Mouse (Mus musculus) left cerebral cortex, postnatal 25 days (tissue): ENCODE data around the gene Ercc5. TPM values are rescaled to one million over a fixed set of nuclear protein-coding genes. Genes with fewer than 3 reads are reported as not detected.

Source experiments
- DNase-seq, 2 experiments: peaks; one replicate each; pipeline ENCODE4 v3.0.0; 2022; ENCODE audit warnings: low spot score in 2 of 2, mixed read lengths in 1 of 2
- intact Hi-C: fragments of 180-260 bp; cut with DNase I; formaldehyde crosslinking; loops from one replicate; pipeline ENCODE4 v1.15.1; 2025
- total RNA-seq, 2 experiments: library from RNA; stranded (reverse); gene quantifications; 2 replicates each; pipeline ENCODE4 v1.2.3; 2021

The Ercc5 gene
- 10 to 100 TPM; 20.4 to 22.5 TPM for total RNA-seq

DNA sequence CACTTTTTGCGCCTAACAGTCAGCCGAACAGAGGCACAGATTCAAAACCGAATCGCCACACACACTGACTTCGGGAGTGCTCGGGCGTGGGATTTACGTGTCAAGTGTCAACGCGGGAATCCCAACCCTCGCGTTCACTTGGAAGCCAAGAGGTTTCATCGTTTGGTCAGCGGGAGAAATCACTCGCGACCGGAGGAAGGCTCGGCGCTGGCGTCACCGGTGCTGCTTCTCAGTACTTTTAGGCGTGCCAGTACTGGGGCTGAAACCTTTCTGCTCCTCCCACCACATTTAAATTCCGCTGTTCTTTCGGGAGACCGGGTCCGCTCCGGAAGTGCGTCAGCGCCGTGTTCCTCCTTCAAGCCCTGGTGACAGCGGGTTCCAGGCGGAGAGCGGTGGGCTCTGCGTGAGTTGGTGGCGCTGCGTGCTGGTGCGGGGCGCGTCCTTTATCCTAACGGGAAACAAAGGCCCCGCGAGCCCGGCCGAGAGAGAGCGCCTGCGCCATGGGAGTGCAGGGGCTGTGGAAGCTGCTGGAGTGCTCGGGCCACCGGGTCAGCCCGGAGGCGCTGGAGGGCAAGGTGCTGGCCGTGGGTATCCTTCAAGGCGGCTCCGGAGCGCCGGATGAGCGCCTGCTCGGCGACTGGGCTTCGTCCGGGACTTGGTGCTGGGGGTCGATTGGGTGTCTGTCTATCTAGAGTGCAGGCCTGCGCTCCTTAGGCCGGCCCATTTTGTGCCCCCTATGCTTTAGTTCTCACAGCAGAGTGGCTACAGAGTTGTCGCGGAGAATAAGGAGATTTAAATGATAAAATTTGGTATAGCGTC is at the start of gene Ercc5:
Ercc5 (plus strand) TSS at position 182 of the 819 bp plus-strand sequence.
- intact Hi-C loops = loop anchor here (5.0 to 10.0 kb wide), 2 partner anchors 45 to 163 kb away; partner anchors contain the start of gene Tex30
- DNase-seq = peak; percentile 87 to 91

DNA sequence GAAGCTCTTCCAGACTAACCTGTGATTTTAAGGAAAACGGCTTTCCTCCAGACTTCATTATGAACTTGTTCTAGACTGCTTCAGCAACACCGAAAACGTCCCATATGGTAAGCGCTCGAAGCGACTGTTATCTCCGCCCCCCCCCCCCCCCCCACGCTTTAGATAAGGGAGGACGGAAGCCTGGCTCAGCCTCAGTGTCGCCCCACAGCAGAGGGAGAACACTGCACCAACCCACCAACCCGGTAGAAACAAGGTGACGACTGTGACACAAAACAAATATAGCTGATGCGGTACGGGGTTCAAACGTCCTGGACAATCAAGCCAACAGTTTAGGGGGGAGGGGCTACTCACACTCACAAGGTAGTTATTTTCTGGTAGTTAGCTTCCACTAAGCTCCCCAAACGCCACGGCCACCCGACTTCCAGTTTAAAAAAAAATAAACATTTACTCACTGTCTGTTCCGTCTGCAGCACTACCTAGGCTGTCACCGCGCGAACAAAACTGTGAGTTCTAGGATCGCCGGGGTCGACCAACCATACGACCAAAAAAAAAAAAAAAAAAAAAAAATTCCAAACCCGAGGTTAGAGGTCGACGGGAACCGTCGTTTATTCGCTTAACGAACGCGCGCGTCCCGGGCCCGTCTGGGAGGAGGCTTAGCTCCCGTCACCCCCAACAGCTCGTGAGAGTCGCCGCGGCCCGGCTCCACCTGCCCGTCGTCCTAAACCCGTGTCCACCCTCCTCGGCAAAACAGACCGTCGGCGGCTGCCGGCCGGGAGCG is 45.9 kb upstream of the Ercc5 start:
- peak; percentile 23 for DNase-seq
- intact Hi-C loops = loop anchor here (1.0 to 5.0 kb wide), 2 partner anchors 18 to 46 kb away; partner anchors contain the start of gene Ercc5

- DNase-seq = peak; percentile 95 to 97
- intact Hi-C loops = loop anchor here (1.0 to 5.0 kb wide), 2 partner anchors 17 to 45 kb away; partner anchors contain the start of gene Ercc5
Measured at GRCm38 (mm10) chr1:44102259-44102717, 45.3 kb upstream of the Ercc5 start, which contains the start of gene Tex30. TSS of gene Tex30 (minus strand) at chr1:44102441.

- intact Hi-C loops = loop anchor here (1.0 to 5.0 kb wide), 2 partner anchors 16 to 44 kb away; partner anchors contain the start of gene Ercc5
Measured at GRCm38 (mm10) chr1:44102939-44103338, 44.6 kb upstream of the Ercc5 start.

DNA sequence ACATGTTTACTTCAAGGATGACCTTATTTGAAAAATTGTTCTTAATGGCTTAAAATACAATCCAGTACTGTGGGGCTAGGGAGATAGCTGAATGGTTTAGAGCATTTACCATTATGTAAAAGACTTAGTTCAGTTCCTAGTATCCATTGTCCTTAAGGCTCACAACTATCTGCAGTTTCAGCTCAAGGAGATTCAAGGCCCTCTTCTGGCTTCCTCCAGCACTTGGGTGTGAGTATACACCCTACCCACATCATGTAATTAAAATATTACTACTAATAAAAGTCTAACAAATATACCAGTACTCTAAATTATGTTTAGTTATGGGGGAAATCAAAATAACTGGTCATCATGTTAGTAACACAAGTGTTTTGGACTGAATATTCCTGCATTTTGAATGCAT is 30.0 kb upstream of the Ercc5 start:
- no peak for DNase-seq
- intact Hi-C loops = no loop called here

More at GRCm38 (mm10) chr1:44102939-44103338, 44.6 kb upstream of the Ercc5 start:
- DNase-seq = no peak

DNA sequence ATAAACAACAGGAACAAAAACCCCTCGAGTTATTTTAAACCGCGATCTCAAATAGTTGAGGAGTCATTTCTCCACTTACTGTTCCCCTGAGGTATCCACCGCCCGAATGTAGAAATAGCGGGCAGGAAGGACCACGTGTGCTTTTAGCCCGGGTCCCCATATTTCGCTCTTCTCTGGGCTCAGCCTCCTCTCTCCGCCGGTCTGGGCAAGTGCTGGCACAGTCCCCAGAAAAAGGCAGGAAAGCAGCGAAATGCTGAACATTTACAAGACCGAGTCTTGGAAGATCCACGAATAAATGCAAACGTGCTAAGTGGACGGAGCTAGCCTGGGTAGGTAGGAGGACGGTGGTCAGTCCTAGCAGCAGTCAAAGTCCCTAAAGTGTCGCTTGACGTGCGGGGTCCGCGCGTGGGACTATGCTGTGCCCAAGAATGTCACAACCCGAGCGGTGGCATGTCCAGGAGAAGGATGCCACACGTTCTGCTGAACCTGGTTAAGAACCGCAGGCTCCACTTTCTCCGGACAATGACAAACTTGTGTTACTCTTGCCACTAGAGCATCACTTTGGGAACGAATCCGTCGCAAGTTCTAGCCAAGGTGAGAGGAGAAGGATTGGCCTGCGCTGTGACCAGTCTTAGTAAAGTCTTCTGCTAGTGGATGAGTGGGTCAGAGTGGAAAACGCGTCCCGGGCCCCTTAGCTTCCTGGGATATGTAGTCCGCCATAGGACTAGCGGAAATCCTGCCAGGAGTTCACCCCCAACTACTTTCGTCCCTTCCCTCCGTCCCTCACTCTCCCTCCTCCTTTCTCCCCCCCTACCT is 29.1 kb upstream of the Ercc5 start, which contains the start of the genes Kdelc1 and Bivm:
Kdelc1 (minus strand) TSS at position 570 of the 816 bp plus-strand sequence.
Bivm (plus strand) TSS at position 719 of the 816 bp plus-strand sequence.
- intact Hi-C loops = loop anchor here (1.0 kb wide), 2 partner anchors 16 to 185 kb away; partner anchors contain the start of genes Tex30 and Tpp2

GRCm38 (mm10) chr1:44119201-44120073 is 28.1 kb upstream of the Ercc5 start:
- DNase-seq = peak; percentile 73 to 87
- intact Hi-C loops = loop anchor here (1.0 kb wide), 2 partner anchors 17 to 186 kb away; partner anchors contain the start of genes Tex30 and Tpp2

More for the DNA sequence above, 29.1 kb upstream of the Ercc5 start, which contains the start of the genes Kdelc1 and Bivm:
- peak; percentile 91 to 98 for DNase-seq

- no peak for DNase-seq
- intact Hi-C loops = no loop called here
Measured at GRCm38 (mm10) chr1:44120074-44120406, 27.5 kb upstream of the Ercc5 start.

- no peak for DNase-seq
- intact Hi-C loops = no loop called here
Measured at GRCm38 (mm10) chr1:44122256-44122655, 25.3 kb upstream of the Ercc5 start.

DNA sequence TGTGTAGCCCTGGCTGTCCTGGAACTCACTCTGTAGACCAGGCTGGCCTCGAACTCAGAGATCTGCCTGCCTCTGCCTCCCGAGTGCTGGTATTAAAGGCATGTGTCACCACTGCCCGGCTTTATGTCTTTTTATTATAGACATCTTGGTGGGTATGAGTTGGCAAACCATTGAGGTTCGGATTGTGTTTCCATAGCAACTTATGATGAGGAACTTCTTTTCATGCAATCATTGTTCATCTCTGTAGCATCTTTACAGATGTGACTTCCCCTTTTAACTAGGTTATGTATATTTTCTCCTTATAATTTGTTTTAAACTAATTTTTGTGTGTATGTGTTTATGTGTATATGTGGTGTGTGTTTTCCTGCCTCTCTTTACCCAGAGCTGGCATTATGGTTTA is 22.0 kb upstream of the Ercc5 start:
- no peak for DNase-seq
- intact Hi-C loops = no loop called here

GRCm38 (mm10) chr1:44129929-44130581 is 17.5 kb upstream of the Ercc5 start:
- intact Hi-C loops = no loop called here
- DNase-seq = no peak

GRCm38 (mm10) chr1:44140232-44140631 is 7.3 kb upstream of the Ercc5 start:
- intact Hi-C loops = loop anchor here (10.0 kb wide), 1 partner anchor 155 kb away; no protein-coding TSS in a partner anchor
- no peak for DNase-seq

DNA sequence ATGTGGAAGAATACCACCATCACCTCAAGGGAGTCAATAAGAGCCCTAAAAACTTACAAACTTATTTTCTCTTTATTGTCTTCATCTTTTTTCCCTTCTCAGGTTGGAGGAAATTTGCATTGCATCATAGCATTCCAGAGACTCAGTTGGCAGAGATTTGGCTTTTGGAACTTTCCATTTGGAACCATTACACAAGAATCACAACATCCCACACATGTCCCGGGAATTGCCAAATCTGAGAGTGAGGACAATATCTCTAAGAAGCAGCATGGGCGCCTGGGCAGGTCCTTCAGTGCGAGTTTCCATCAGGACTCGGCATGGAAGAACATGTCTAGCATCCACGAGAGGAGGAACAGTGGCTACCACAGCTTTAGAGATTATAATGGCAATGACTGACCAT is 4.8 kb upstream of the Ercc5 start:
- intact Hi-C loops = loop anchor here (10.0 kb wide), 1 partner anchor 158 kb away; no protein-coding TSS in a partner anchor
- peak in 1 of 2 experiments; percentile 52 for DNase-seq

GRCm38 (mm10) chr1:44148706-44149105 is 1.2 kb downstream of the Ercc5 start:
- DNase-seq = no peak
- intact Hi-C loops = loop anchor here (5.0 to 10.0 kb wide), 2 partner anchors 46 to 164 kb away; partner anchors contain the start of gene Tex30

DNA sequence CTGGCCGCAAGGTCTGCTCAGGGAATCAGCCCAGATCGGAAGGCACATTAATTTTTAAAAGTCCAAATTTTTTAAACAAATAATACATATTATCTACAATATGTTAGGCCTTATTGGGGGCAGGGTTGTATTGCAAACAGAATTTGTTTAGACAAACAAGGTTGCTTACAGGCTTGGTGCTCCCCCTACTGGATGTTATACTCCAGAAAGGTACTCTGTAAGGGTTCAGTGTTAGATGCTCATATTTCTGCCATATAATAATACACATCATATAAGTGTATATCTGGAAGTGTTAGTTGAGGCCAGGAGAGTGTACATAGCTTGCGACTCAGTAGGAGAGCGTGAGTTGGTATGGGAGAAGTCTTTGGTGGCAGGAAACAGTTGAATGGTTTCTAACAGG is 7.7 kb downstream of the Ercc5 start:
- intact Hi-C loops = no loop called here
- DNase-seq = no peak

- intact Hi-C loops = no loop called here
- no peak for DNase-seq
Measured at GRCm38 (mm10) chr1:44158317-44158716, 10.8 kb downstream of the Ercc5 start.

GRCm38 (mm10) chr1:44161818-44162217 is 14.3 kb downstream of the Ercc5 start:
- DNase-seq = no peak

More at GRCm38 (mm10) chr1:44161818-44162217, 14.3 kb downstream of the Ercc5 start:
- intact Hi-C loops = no loop called here
